Mouse (Mus musculus) CH12.LX (cell line): ENCODE data around the gene Gipr.

ENCODE experiments used
- CTCF ChIP-seq, 2 experiments: IDR thresholded peaks in 1 of 2; conservative IDR thresholded peaks in 1 of 2; 2 replicates each; pipeline ENCODE4 v1.5.1; 2011 to 2012; ENCODE audit warnings: low read depth in 2 of 2, low read length in 2 of 2, improper control_type of control experiment in 1 of 2, inconsistent platforms in 1 of 2, mild to moderate bottlenecking in 1 of 2, moderate library complexity in 1 of 2
- POLR2A ChIP-seq: IDR thresholded peaks from 2 replicates; pipeline ENCODE4 v1.6.1; 2011; ENCODE audit warnings: low read depth, mild to moderate bottlenecking, improper control_type of control experiment, low read length
- RCOR1 ChIP-seq: conservative IDR thresholded peaks from 2 replicates; pipeline ENCODE4 v1.6.1; 2012; ENCODE audit warnings: low read depth, mild to moderate bottlenecking, inconsistent platforms, low read length, improper control_type of control experiment
- ZNF384 ChIP-seq: IDR thresholded peaks from 2 replicates; pipeline ENCODE4 v1.6.1; 2012; ENCODE audit warnings: low read depth, low read length, improper control_type of control experiment, inconsistent platforms

GRCm38 (mm10) chr7:19157160-19157800, 8.6 kb downstream of the Gipr start:
- TF ChIP-seq POLR2A (no peak), ZNF384 (no peak), CTCF (conservative IDR thresholded peaks at IDR 0.05 in 1 of 2, IDR thresholded peaks at IDR 0.05 in 1 of 2; ENCODE audit: low read depth in 2 of 2, low read length in 2 of 2) (peak; percentile 54 to 98), RCOR1 (no peak)
